Mouse (Mus musculus) testis, adult 2 months (tissue): Measurements from ENCODE around the gene Rpl9-ps1. TPM values are rescaled to one million over a fixed set of nuclear protein-coding genes. Genes with fewer than 3 reads are reported as not detected.

Experiments used
- H3K27ac ChIP-seq: fragments of 200-500 bp; 2 replicates; pipeline ENCODE4 v1.5.1; 2012; ENCODE audit warnings: low read depth, low read length; ENCODE audit not compliant: control insufficient read depth, insufficient read depth
- H3K27me3 ChIP-seq: fragments of 200-500 bp; 2 replicates; pipeline ENCODE4 v1.6.1; 2012; ENCODE audit warnings: mild to moderate bottlenecking, low read length, moderate library complexity; ENCODE audit not compliant: control insufficient read depth, insufficient read depth
- H3K36me3 ChIP-seq: fragments of 200-500 bp; 2 replicates; pipeline ENCODE4 v1.6.1; 2012; ENCODE audit warnings: mild to moderate bottlenecking, low read length; ENCODE audit not compliant: control insufficient read depth, insufficient read depth
- H3K4me1 ChIP-seq: fragments of 200-500 bp; 2 replicates; pipeline ENCODE4 v1.6.1; 2012; ENCODE audit warnings: low read length; ENCODE audit not compliant: control insufficient read depth, insufficient read depth
- H3K4me3 ChIP-seq: fragments of 200-500 bp; 2 replicates; pipeline ENCODE4 v1.5.1; 2012; ENCODE audit warnings: low read depth, mild to moderate bottlenecking, low read length, moderate library complexity, mixed read lengths; ENCODE audit not compliant: control insufficient read depth
- CTCF ChIP-seq: fragments of 200-500 bp; IDR thresholded peaks from 2 replicates; pipeline ENCODE4 v1.5.1; 2012; ENCODE audit warnings: low read depth, mild to moderate bottlenecking, inconsistent platforms, low read length, moderate library complexity; ENCODE audit not compliant: control insufficient read depth, insufficient read depth, insufficient replicate concordance
- POLR2A ChIP-seq: fragments of 200-500 bp; IDR thresholded peaks from 2 replicates; pipeline ENCODE4 v1.6.1; 2012; ENCODE audit warnings: low read depth, mild to moderate bottlenecking, inconsistent platforms, low read length, moderate library complexity; ENCODE audit not compliant: control insufficient read depth
- polyA plus RNA-seq: library from polyadenylated mRNA; depleted of rRNA; stranded (reverse); fragments of >200 nt; gene quantifications from 2 replicates; pipeline ENCODE4 v1.2.3, GENCODE M21; 2012; rRNA removed

The Rpl9-ps1 gene
- not detected in 2 replicates for polyA plus RNA-seq

- TF ChIP-seq POLR2A, result no peak
These were observed at the start of gene Rpl9-ps1 for GRCm38 (mm10) chr11:83645521-83645920. Rpl9-ps1 (minus strand) TSS chr11:83645621.

GRCm38 (mm10) chr11:83692008-83692407 is 46.6 kb upstream of the Rpl9-ps1 start:
- no peaks in the 10 kb centered on the region for H3K4me1 ChIP-seq
- no peaks in the 10 kb centered on the region for H3K36me3 ChIP-seq
- H3K27me3 ChIP-seq, result no peaks in the 10 kb centered on the region
- no peak overlapping the region for H3K4me3 ChIP-seq
- TF ChIP-seq POLR2A, result no peak
- TF ChIP-seq CTCF, result no peak
- no peak overlapping the region for H3K27ac ChIP-seq

More at GRCm38 (mm10) chr11:83645521-83645920, at the start of gene Rpl9-ps1:
- Histone ChIP-seq H3K27me3 (no peaks in the 10 kb centered on the region), H3K36me3 (no peaks in the 10 kb centered on the region), H3K4me1 (no peaks in the 10 kb centered on the region), H3K27ac (no peak within 1 kb of the TSS), H3K4me3 (no peak within 1 kb of the TSS)

DNA sequence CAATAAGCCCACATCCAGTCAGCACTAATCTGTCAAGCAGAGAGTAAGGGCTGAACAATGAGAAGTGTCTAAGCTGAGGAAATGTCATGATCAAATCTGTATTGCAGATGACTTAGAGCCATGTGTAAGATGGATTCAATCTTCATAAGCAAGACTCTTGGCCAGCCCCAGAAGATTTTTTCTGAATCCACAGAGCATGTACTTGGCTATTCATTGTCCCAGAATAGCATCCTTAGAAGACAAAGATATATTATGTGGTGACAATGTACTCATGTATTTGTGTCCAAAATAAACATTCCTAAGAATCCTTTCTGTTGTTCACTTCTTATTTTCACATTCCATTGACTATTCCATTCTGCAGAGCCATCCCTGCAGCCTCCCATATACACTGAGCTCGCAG is 44.5 kb upstream of the Rpl9-ps1 start:
- H3K27ac ChIP-seq, result no peak overlapping the region
- TF ChIP-seq CTCF (no peak), POLR2A (no peak)
- no peaks in the 10 kb centered on the region for H3K4me1 ChIP-seq
- no peak overlapping the region for H3K4me3 ChIP-seq
- H3K27me3 ChIP-seq, result no peaks in the 10 kb centered on the region
- no peaks in the 10 kb centered on the region for H3K36me3 ChIP-seq

- H3K4me1 ChIP-seq, result no peaks in the 10 kb centered on the region
- TF ChIP-seq CTCF, result no peak
- TF ChIP-seq POLR2A, result no peak
- H3K27ac ChIP-seq, result no peak overlapping the region
- H3K4me3 ChIP-seq, result no peak overlapping the region
- H3K27me3 ChIP-seq, result no peaks in the 10 kb centered on the region
- no peaks in the 10 kb centered on the region for H3K36me3 ChIP-seq
These were observed 30.2 kb upstream of the Rpl9-ps1 start for GRCm38 (mm10) chr11:83675665-83676064.

- Histone ChIP-seq H3K27ac (no peak overlapping the region), H3K4me1 (no peaks in the 10 kb centered on the region), H3K27me3 (no peaks in the 10 kb centered on the region), H3K36me3 (no peaks in the 10 kb centered on the region), H3K4me3 (no peak overlapping the region)
- no peak for TF ChIP-seq POLR2A
- TF ChIP-seq CTCF, result no peak
These were observed 26.3 kb upstream of the Rpl9-ps1 start for GRCm38 (mm10) chr11:83671743-83672142.

DNA sequence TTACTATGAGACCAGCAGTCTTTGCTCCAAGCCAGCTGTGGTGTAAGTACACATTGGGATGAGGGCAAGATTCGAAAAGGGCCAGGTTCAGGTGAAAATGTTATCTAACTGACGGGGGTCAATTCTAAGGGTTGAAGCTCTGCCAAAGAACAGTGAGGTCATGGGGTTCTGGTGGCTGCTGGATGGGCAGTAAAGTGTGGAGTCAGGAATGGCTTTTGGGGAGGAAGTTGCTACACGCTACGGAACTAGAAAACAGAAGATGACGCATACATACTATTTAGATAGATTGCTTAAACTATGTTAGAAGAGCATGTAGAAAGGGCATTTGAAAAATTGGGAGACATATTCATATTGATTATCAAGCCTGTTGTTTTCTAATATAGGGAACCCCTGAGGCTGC is 18.1 kb upstream of the Rpl9-ps1 start:
- no peaks in the 10 kb centered on the region for H3K36me3 ChIP-seq
- H3K4me1 ChIP-seq, result no peaks in the 10 kb centered on the region
- H3K27me3 ChIP-seq, result no peaks in the 10 kb centered on the region
- H3K27ac ChIP-seq, result no peak overlapping the region
- no peak overlapping the region for H3K4me3 ChIP-seq
- TF ChIP-seq POLR2A, result no peak
- TF ChIP-seq CTCF, result no peak

GRCm38 (mm10) chr11:83662204-83662603 is 16.8 kb upstream of the Rpl9-ps1 start, which contains the start of gene Ccl4:
Ccl4 (plus strand) TSS chr11:83662584.
- TF ChIP-seq POLR2A (no peak), CTCF (no peak)

GRCm38 (mm10) chr11:83658797-83659196 is 13.4 kb upstream of the Rpl9-ps1 start:
- TF ChIP-seq POLR2A (no peak), CTCF (no peak)
- Histone ChIP-seq H3K27ac (no peak overlapping the region), H3K27me3 (no peaks in the 10 kb centered on the region), H3K4me3 (no peak overlapping the region), H3K36me3 (no peaks in the 10 kb centered on the region), H3K4me1 (no peaks in the 10 kb centered on the region)

More at GRCm38 (mm10) chr11:83662204-83662603, 16.8 kb upstream of the Rpl9-ps1 start, which contains the start of gene Ccl4:
- H3K27ac ChIP-seq, result no peak within 1 kb of the TSS
- H3K4me3 ChIP-seq, result no peak within 1 kb of the TSS
- H3K4me1 ChIP-seq, result no peaks in the 10 kb centered on the region
- H3K36me3 ChIP-seq, result no peaks in the 10 kb centered on the region
- H3K27me3 ChIP-seq, result no peaks in the 10 kb centered on the region
